Mouse (Mus musculus) midbrain, embryonic 10.5 days (tissue): ENCODE results near the gene BC029722. TPM values are rescaled to one million over a fixed set of nuclear protein-coding genes. Genes with fewer than 3 reads are reported as not detected.

Experiments used
- DNase-seq: peaks from one replicate; pipeline ENCODE4 v3.0.0-alpha.2; 2017; ENCODE audit warnings: low spot score
- H3K27ac ChIP-seq: fragments of 300-500 bp; sonication (generic); replicated peaks from 2 replicates; pipeline ENCODE4 v1.5.1; 2016; ENCODE audit warnings: mild to moderate bottlenecking
- H3K27me3 ChIP-seq: fragments of 300-500 bp; sonication (generic); 2 replicates; pipeline ENCODE4 v1.6.1; 2016; ENCODE audit warnings: low read depth, mild to moderate bottlenecking; ENCODE audit not compliant: poor library complexity, severe bottlenecking
- H3K36me3 ChIP-seq: fragments of 300-500 bp; sonication (generic); 2 replicates; pipeline ENCODE4 v1.6.1; 2016; ENCODE audit warnings: mild to moderate bottlenecking, moderate library complexity
- H3K4me1 ChIP-seq: fragments of 300-500 bp; sonication (generic); 2 replicates; pipeline ENCODE4 v1.6.1; 2016
- H3K4me3 ChIP-seq: fragments of 300-500 bp; sonication (generic); 2 replicates; pipeline ENCODE4 v1.5.1; 2016; ENCODE audit warnings: mild to moderate bottlenecking, moderate library complexity
- H3K9me3 ChIP-seq: fragments of 300-500 bp; sonication (generic); replicated peaks from 2 replicates; pipeline ENCODE4 v1.6.1; 2016; ENCODE audit warnings: mild to moderate bottlenecking
- WGBS: fragments of 180-500 bp; shearing (Covaris S2); methylation state at CpG from one replicate; pipeline ENCODE4 v1.1.7; 2016; 5-methylcytosine and 5-hydroxymethylcytosine counted together
- polyA plus RNA-seq: library from polyadenylated mRNA; unstranded; fragments of >200 nt; fragmentation: Nextera tagmentation; extraction: Ambion mirVana; gene quantifications from 2 replicates; pipeline ENCODE4 v1.2.1, GENCODE M21; 2016

The BC029722 gene
- polyA plus RNA-seq = 6.8 and 10.5 TPM in 2 replicates

GRCm38 (mm10) chr2:155819392-155819448 is at the start of gene BC029722:
Gene BC029722, minus strand, starts transcription at chr2:155819426.
- Histone ChIP-seq H3K27me3 (0 out of 2 replicates have a peak, but pooled peaks cover 6% of the 10 kb centered on the region), H3K4me3 (peak within 1 kb of the TSS; percentile 68), H3K9me3 (no peaks in the 10 kb centered on the region), H3K27ac (peak within 1 kb of the TSS; percentile 83), H3K36me3 (peaks cover 51% of the 10 kb centered on the region), H3K4me1 (peaks cover 22% of the 10 kb centered on the region)
- DNase-seq = no peak

- H3K9me3 ChIP-seq = no peaks in the 10 kb centered on the region
- H3K4me3 ChIP-seq = no peak overlapping the region
- 91% methylated on average over 8 of the region's 8 CpGs for WGBS
- no peak overlapping the region for H3K27ac ChIP-seq
- DNase-seq = no peak
- H3K36me3 ChIP-seq = peaks cover 23% of the 10 kb centered on the region
- no peaks in the 10 kb centered on the region for H3K4me1 ChIP-seq
- no peaks in the 10 kb centered on the region for H3K27me3 ChIP-seq
Measured at GRCm38 (mm10) chr2:155868320-155868719, 49.1 kb upstream of the BC029722 start.

- Histone ChIP-seq H3K27ac (no peak overlapping the region), H3K36me3 (peaks cover 22% of the 10 kb centered on the region), H3K9me3 (no peaks in the 10 kb centered on the region), H3K4me3 (no peak overlapping the region), H3K27me3 (no peaks in the 10 kb centered on the region), H3K4me1 (no peaks in the 10 kb centered on the region)
- no peak for DNase-seq
- 73% methylated on average over 11 of the region's 11 CpGs for WGBS
Measured at GRCm38 (mm10) chr2:155863301-155863867, 44.2 kb upstream of the BC029722 start.

GRCm38 (mm10) chr2:155862573-155863300 is 43.5 kb upstream of the BC029722 start:
- Histone ChIP-seq H3K36me3 (peaks cover 25% of the 10 kb centered on the region), H3K27ac (no peak overlapping the region), H3K4me3 (no peak overlapping the region), H3K9me3 (no peaks in the 10 kb centered on the region), H3K27me3 (no peaks in the 10 kb centered on the region), H3K4me1 (no peaks in the 10 kb centered on the region)
- 83% methylated on average over 13 of the region's 13 CpGs for WGBS
- DNase-seq = no peak

DNA sequence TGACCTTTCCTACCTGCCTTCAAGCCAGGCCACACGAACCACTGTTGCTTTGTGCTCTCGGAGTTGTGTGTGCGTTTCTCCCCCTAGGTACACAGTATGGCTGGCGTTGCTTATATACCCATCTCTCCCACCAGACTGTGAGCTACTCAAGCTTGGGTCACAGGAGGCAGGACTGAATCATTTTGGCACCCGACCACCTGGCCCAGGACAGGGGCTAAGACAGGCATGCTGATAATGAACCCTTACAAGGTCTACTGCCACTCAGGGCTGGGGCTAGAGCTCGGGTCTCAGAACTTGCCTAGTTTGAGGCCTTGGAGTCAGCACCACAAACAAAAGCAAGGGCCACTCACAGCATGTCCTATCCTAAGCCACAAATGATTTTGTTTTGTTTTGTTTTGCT is 42.4 kb upstream of the BC029722 start:
- no peak for DNase-seq
- Histone ChIP-seq H3K4me3 (no peak overlapping the region), H3K9me3 (no peaks in the 10 kb centered on the region), H3K27ac (no peak overlapping the region), H3K4me1 (no peaks in the 10 kb centered on the region), H3K36me3 (peaks cover 29% of the 10 kb centered on the region), H3K27me3 (no peaks in the 10 kb centered on the region)
- 94% methylated on average over 6 of the region's 6 CpGs for WGBS

DNA sequence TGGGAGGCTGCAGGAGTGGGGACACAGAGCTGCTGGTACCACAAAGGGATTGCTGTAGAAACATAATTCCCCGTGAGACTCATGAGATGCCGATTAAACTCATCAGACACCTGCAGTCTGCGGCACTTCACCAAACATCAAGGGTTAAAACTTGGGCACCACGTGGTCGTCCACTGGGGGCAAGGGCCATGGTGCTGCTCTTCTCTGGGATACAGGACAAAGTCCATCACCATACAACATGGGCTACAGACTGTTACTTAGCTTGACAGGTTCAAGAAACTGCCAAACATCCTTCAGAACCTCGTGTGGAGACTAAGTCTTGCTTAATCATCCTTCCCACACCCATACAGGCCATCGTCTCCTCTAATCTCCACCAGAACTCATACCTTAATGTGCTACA is 40.9 kb upstream of the BC029722 start:
- H3K36me3 ChIP-seq = peaks cover 42% of the 10 kb centered on the region
- WGBS = 88% methylated on average over 7 of the region's 7 CpGs
- no peaks in the 10 kb centered on the region for H3K4me1 ChIP-seq
- no peak overlapping the region for H3K4me3 ChIP-seq
- no peaks in the 10 kb centered on the region for H3K9me3 ChIP-seq
- no peaks in the 10 kb centered on the region for H3K27me3 ChIP-seq
- no peak for DNase-seq
- no peak overlapping the region for H3K27ac ChIP-seq

GRCm38 (mm10) chr2:155852536-155852935 is 33.3 kb upstream of the BC029722 start:
- peaks cover 87% of the 10 kb centered on the region for H3K36me3 ChIP-seq
- 91% methylated on average over 5 of the region's 5 CpGs for WGBS
- H3K27me3 ChIP-seq = no peaks in the 10 kb centered on the region
- no peaks in the 10 kb centered on the region for H3K9me3 ChIP-seq
- no peak for DNase-seq
- H3K4me1 ChIP-seq = no peaks in the 10 kb centered on the region
- H3K27ac ChIP-seq = no peak overlapping the region
- H3K4me3 ChIP-seq = no peak overlapping the region

DNA sequence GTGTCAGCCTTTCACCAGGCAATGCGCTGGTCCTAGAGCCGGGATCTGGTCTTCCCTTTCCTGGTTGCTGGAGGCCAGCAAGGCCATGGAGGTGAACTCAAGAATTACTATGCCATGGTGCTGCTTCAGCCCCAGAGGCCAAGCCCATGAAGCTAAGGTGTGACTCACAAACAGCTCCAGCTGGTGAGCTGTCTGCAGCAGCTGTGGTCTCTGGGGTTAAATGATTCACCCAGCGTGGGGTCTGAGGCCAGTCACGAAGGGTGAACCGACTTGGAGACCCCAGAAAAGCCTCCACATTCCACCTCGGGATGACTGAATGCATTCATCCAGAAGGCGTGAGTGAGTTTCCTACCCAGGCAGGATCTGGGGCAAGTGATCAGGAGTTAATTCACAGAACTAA is 30.9 kb upstream of the BC029722 start:
- DNase-seq = no peak
- Histone ChIP-seq H3K27me3 (no peaks in the 10 kb centered on the region), H3K36me3 (peaks cover 89% of the 10 kb centered on the region), H3K4me1 (no peaks in the 10 kb centered on the region), H3K27ac (no peak overlapping the region), H3K9me3 (no peaks in the 10 kb centered on the region), H3K4me3 (no peak overlapping the region)
- WGBS = 79% methylated on average over 7 of the region's 7 CpGs

DNA sequence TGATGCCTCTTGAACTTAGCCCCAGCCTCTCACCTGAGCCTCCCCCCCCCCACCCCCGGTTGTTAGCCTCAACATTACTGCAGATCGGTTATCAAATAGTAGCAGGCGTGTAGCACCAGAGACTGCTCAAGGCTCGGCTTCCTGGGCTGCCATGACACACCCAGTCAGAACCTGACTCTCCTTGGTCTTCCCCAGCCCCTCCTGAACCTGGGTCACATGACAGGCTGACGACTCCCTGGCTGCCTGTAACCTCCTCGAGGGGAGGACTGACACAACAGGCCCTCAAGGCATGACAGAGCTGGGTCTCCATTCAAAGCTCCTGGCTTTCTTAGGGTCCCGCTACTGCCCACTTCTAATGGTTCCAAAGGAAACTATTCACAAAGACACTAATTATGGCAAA is 30.2 kb upstream of the BC029722 start:
- no peak overlapping the region for H3K27ac ChIP-seq
- H3K4me3 ChIP-seq = no peak overlapping the region
- no peak for DNase-seq
- no peaks in the 10 kb centered on the region for H3K4me1 ChIP-seq
- WGBS = 71% methylated on average over 7 of the region's 7 CpGs
- no peaks in the 10 kb centered on the region for H3K9me3 ChIP-seq
- peaks cover 94% of the 10 kb centered on the region for H3K36me3 ChIP-seq
- no peaks in the 10 kb centered on the region for H3K27me3 ChIP-seq

DNA sequence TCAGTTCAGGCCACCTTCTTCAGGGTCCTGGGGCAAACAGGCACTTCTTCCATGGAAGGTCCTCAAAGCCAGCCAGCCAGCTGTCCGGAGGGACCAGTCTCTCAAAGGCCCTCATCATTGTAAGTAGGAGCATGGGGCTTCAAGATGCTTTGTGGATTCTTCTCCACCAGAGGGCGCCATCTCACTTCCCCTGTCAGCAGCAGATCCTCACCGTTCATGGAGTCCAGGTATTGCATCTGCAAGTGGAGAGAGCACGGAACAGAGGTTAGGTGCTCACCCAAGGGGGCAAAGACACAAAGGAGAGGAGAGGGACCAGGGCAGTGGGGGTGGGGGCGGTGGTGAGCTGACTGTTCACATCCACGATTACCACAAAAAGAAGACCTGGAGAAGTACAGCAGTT is 29.1 kb upstream of the BC029722 start:
- Histone ChIP-seq H3K4me3 (no peak overlapping the region), H3K9me3 (no peaks in the 10 kb centered on the region), H3K27ac (no peak overlapping the region), H3K27me3 (no peaks in the 10 kb centered on the region), H3K36me3 (peaks cover 84% of the 10 kb centered on the region), H3K4me1 (no peaks in the 10 kb centered on the region)
- 38% methylated on average over 6 of the region's 6 CpGs for WGBS
- DNase-seq = peak; percentile 73

DNA sequence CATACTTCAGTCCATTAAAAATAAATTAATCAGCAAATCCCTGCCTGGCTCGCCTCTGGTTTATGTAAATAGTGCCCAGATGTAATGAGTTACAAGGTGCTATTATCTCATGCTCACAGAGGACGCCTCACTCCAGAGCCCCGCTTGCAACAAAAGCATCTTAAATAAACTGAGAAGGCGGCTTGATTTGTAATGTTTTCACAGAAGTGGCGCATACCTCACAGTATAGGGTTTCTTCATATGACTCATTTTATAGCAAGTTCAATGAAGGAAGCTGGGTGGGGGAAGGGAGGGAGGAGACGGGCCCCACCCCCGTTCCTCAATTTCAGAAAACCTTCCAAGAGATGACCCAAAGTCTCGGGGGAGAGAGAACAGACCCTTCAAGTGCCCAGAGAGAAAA is 27.7 kb upstream of the BC029722 start:
- 90% methylated on average over 8 of the region's 8 CpGs for WGBS
- Histone ChIP-seq H3K27ac (no peak overlapping the region), H3K9me3 (no peaks in the 10 kb centered on the region), H3K4me3 (no peak overlapping the region), H3K27me3 (no peaks in the 10 kb centered on the region), H3K4me1 (no peaks in the 10 kb centered on the region), H3K36me3 (peaks cover 72% of the 10 kb centered on the region)
- DNase-seq = no peak

- 92% methylated on average over 4 of the region's 4 CpGs for WGBS
- Histone ChIP-seq H3K9me3 (no peaks in the 10 kb centered on the region), H3K4me3 (no peak overlapping the region), H3K36me3 (no peaks in the 10 kb centered on the region), H3K27me3 (0 out of 2 replicates have a peak, but pooled peaks cover 7% of the 10 kb centered on the region), H3K4me1 (no peaks in the 10 kb centered on the region), H3K27ac (no peak overlapping the region)
- no peak for DNase-seq
Measured at GRCm38 (mm10) chr2:155838961-155839360, 19.7 kb upstream of the BC029722 start.

GRCm38 (mm10) chr2:155837961-155838360 is 18.7 kb upstream of the BC029722 start:
- no peaks in the 10 kb centered on the region for H3K9me3 ChIP-seq
- H3K27me3 ChIP-seq = 0 out of 2 replicates have a peak, but pooled peaks cover 7% of the 10 kb centered on the region
- WGBS = 81% methylated on average over 3 of the region's 3 CpGs
- no peaks in the 10 kb centered on the region for H3K4me1 ChIP-seq
- H3K36me3 ChIP-seq = no peaks in the 10 kb centered on the region
- DNase-seq = no peak
- no peak overlapping the region for H3K4me3 ChIP-seq
- no peak overlapping the region for H3K27ac ChIP-seq

GRCm38 (mm10) chr2:155834732-155835131 is 15.5 kb upstream of the BC029722 start, which contains the start of gene Fam83c:
Gene Fam83c, minus strand, starts transcription at chr2:155834854.
- H3K27ac ChIP-seq = no peak within 1 kb of the TSS
- DNase-seq = no peak
- 72% methylated on average over 9 of the region's 9 CpGs for WGBS
- H3K4me1 ChIP-seq = peaks cover 5% of the 10 kb centered on the region; the same call in 1 of the 2 replicates
- 0 out of 2 replicates have a peak, but pooled peaks cover 7% of the 10 kb centered on the region for H3K27me3 ChIP-seq
- H3K9me3 ChIP-seq = no peaks in the 10 kb centered on the region
- H3K4me3 ChIP-seq = no peak within 1 kb of the TSS
- H3K36me3 ChIP-seq = no peaks in the 10 kb centered on the region
